Mouse (Mus musculus) CD4-positive, CD25-positive, alpha-beta regulatory T cell (primary cell): ENCODE results near the gene Olfr402. TPM values are rescaled to one million over a fixed set of nuclear protein-coding genes. Genes with fewer than 3 reads are reported as not detected.

Experiments
- polyA plus RNA-seq: library from polyadenylated mRNA; unstranded; fragments of 100-300 nt; shearing (Covaris generic); gene quantifications from one replicate; pipeline ENCODE4 v1.2.1, GENCODE M21; 2017

The Olfr402 gene
- polyA plus RNA-seq = not detected

GRCm38 (mm10) chr11:74153229-74153628 is at the start of gene Olfr402:
Gene Olfr402 (plus strand): TSS chr11:74153529.

GRCm38 (mm10) chr11:74113412-74113811 is 39.9 kb upstream of the Olfr402 start, which contains the start of gene Olfr401:
Gene Olfr401 (plus strand): TSS chr11:74113712.

GRCm38 (mm10) chr11:74185949-74186348 is 32.6 kb downstream of the Olfr402 start, which contains the start of gene Olfr403:
Gene Olfr403 (plus strand): TSS chr11:74186249.

Other genes with a start within 250 kb of the Olfr402 start
- not detected for gene Olfr395, start 244.2 kb upstream of the Olfr402 start, polyA plus RNA-seq
- gene Olfr23, start 216.9 kb upstream of the Olfr402 start, polyA plus RNA-seq = not detected
- gene Olfr397, start 192.7 kb upstream of the Olfr402 start, polyA plus RNA-seq = not detected
- gene Olfr398, start 163.1 kb upstream of the Olfr402 start, polyA plus RNA-seq = 0.04 TPM
- gene Olfr139, start 97.0 kb upstream of the Olfr402 start, polyA plus RNA-seq = not detected
- not detected for gene Olfr399, start 96.9 kb upstream of the Olfr402 start, polyA plus RNA-seq
- gene Zfp616, start 83.6 kb upstream of the Olfr402 start, polyA plus RNA-seq = not detected
- not detected for gene Olfr401, start 39.8 kb upstream of the Olfr402 start, polyA plus RNA-seq
- gene Olfr403, start 32.7 kb downstream of the Olfr402 start, polyA plus RNA-seq = 0.05 TPM
- gene Olfr43, start 57.9 kb downstream of the Olfr402 start, polyA plus RNA-seq = not detected
- gene Olfr406, start 106.3 kb downstream of the Olfr402 start, polyA plus RNA-seq = not detected
- gene Olfr59, start 130.2 kb downstream of the Olfr402 start, polyA plus RNA-seq = not detected
- gene Olfr410, start 184.5 kb downstream of the Olfr402 start, polyA plus RNA-seq = not detected
- not detected for gene Olfr411, start 199.1 kb downstream of the Olfr402 start, polyA plus RNA-seq
- not detected for gene Olfr412, start 208.5 kb downstream of the Olfr402 start, polyA plus RNA-seq